Mouse (Mus musculus) gastrocnemius, adult 18-20 months (tissue): ENCODE measurements around the gene Gipc3. TPM values are rescaled to one million over a fixed set of nuclear protein-coding genes. Genes with fewer than 3 reads are reported as not detected.

ENCODE experiments used
- DNase-seq: peaks from one replicate; pipeline ENCODE4 v3.0.0; 2021; ENCODE audit warnings: low spot score
- total RNA-seq, 2 experiments: library from RNA; stranded (reverse); gene quantifications; 2 replicates each; pipeline ENCODE4 v1.2.3; 2021

Gene Gipc3
- total RNA-seq, 2 experiments from 2014 or later, result 0.39 to 1.4 TPM

DNA sequence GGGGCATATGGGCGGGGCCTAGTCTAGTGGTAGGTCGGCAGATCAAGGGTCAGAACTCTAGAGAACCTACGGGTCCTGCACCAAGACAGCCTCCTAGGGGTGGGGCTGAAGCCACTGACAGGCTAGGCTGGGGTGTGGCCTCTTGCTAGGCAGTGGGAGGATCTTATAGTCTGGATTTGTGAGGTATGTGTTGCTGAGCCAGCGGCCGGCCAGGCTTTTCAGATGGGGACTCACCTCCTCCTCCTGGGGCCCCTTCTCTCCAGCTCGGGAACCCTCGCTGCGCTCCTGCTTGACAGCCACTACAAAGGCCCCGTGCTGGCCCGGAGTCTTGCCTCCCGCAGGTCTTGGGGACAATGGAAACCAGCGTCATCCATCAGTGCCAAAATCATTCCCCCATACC lies 6.1 kb upstream of the Gipc3 start:
- DNase-seq, result no peak

DNA sequence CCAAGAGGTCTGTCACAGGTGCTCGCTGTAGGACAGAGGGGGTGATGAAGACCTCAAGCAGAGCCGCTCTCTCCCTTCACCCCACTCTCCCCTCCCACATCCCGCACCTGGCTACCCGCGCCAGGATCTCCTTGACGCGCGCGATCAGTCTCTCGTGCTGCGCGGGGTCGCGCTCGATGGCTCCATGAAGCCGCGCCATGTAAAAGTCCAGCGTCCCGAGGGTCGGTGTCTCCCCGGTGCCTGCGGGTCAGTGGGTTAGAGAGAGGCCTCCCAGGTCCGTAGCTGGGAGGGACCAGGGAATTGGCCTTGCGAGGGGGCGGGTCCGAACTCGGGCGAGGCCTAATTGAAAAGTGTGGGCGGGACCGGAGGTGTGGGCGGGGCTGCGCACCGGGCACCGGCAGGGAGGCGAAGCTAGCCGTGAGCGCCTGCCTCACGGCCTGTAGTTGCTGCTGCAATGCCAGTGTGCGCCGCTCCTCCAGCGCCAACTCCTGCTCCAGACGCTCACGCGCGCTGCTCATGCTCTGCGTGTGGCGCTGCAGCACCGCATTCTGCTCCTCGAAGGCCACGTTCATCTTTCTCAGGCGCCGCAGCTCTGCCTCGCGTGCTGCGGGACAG lies 3.5 kb upstream of the Gipc3 start:
- no peak for DNase-seq

- no peak for DNase-seq
Measured at GRCm38 (mm10) chr10:81345162-81345534, 2.1 kb upstream of the Gipc3 start.

DNA sequence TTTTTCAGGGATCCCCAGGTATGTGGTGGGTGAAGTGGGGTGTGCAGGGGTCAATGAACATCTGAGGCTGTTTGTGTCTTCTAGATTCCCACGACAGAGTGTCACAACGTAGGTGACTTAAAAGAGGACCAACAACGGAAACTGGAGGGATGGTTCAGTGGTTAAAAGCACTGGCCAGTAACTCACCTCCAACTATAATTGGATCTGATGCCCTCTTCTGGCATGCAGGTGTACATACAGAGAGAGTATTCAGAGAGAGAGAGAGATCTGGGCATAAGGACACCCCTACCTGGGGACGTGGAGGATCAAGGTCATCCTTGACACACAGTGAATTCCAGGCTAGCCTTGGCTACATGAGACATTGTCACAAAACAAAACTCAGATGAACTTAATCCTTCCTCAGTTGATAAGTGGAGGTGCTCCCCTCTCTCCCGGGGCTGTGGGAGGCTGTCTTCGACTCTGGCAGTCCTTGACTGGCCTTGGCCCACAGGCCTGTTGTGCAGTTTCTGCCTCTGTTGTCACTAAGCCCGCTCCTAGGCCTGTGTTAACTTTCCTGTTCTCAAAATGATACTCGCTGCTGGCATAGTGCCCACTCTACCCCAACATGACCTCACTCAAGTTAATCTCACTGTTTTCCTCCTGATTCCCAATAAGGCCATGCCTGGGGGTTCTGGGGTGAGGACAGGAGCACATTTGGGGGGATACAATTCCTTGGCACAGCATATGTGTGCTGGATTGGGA lies 1.5 kb upstream of the Gipc3 start:
- DNase-seq, result no peak

DNA sequence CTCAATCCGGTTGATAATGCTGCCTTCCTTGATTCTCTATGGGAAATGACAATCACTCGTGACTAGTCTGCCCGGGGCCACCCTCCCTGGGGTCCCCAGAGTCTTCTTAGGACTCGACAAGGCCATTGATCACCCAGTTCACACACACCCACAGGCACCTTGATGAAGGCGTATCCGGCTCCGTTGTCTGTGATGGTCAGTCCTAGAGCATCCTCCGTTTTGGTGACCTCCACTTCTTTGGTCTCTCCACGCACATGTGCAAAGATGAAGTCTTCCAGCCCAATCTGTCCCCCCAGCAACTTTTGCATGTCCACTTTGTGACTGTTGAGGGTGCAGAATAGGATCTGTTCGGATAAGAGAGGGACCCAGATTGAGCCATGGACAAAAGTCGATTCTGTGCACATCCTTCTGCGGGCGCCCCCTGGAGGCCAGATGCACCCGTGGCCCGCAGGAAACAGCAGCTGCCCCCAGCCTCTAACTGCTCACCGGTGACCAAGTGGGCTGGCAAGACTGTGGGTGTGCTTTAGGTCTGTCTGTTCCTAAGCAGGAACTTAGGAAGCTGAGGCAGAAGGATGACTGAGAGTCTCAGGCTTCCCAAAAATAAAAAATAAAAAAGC lies 1.6 kb downstream of the Gipc3 start:
- DNase-seq, result peak; percentile 62

- DNase-seq, result no peak
Measured at GRCm38 (mm10) chr10:81340551-81341332, 2.3 kb downstream of the Gipc3 start.

- no peak for DNase-seq
Measured at GRCm38 (mm10) chr10:81336558-81336957, 6.5 kb downstream of the Gipc3 start.

DNA sequence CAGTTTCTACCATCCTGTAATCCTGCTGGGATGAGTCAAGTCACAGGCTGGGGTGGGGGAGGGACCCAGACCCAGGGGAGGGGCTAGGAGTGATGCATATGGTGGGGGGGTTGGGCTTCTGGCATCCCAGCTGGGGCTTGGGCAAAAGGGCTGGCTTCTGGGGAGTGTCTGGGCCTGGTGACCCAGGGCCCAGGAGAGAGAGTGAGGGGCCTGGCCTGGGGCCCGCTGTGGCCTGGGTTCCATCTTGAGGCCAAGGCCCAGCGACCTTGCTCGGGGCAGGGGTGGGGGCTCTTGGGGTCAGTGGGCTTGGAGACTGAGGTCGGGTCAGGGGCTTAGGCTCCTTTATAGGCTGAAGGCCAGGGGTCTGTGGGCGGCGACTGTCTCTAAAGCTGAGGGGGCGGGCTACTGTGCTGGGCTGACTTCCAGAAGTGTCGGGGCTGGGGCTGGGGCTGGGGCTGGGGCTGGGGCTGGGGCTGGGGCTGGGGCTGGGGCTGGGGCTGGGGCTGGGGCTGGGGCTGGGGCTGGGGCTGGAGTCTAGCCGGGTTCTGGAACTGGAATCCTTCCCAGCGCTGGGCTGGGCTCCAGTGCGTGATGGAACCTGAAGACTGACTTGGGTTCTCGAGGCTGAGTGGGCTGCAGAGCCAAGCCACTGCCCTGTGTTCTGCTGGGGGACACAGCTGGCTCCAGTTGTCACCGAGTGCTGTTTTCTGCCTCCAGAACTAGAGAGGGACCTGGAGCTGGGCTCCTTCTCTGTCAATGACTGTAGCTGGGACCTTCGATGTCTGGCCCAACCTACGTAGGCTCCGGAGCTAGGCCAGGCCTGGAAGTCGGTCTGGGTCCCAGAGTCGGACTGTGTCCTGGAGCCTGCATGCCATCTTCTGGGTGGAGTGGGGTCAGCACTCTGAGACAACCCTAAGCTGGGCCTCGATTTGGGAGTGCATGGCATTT lies 7.4 kb downstream of the Gipc3 start:
- no peak for DNase-seq

DNA sequence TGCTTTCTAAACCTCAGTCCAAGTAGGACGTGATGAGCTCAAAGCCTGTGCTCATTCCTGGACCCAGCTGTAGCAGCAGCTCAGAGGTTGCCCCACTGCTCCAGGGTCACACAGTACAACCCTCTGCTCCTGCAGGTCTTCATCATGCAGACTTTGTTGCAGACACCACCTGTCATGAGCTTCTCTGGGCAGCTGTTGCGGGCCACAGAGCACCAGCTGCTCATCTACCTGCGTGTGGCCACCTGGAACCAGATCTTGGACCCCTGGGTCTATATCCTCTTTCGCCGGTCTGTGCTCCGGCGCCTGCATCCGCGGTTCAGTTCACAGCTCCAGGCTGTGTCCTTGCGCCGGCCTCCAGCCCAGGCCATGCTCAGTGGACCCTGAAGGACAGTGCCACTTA lies 8.7 kb downstream of the Gipc3 start:
- DNase-seq, result no peak

DNA sequence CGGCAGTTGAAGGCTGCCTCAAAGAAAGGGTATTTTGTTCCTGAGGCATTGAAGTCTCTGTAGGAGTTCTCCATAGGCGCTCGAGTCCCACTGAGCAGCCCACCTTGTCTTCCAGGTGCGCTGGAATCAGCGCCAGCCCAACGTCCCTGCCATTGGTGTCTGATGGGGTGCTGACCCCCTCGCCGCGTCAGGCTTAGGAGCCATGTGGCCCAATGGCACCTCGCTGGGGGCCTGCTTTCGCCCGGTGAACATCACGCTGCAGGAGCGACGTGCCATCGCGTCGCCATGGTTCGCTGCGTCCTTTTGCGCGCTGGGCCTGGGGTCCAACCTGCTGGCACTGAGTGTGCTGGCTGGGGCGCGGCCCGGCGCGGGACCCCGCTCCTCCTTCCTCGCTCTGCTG lies 10.8 kb downstream of the Gipc3 start:
- DNase-seq, result no peak

DNA sequence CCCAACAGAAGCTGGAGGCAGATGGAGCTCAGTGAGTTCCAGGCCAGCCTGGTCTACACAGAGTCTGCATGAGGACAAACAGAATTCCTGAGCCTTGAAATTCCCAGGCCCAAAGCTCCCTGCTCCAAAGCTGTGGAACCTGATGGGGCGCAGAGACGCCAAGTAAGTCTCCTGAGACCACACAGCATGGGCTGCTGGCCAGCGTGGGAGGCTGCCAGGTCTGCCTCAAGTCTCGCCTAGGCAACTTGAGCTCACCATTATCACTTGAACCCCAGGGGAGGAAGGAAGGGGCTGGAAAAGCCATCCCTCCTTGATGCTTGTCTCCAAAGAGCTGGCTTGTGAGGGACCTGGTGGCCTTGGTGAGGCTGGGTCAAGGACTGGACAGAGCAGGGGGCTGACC lies 13.1 kb downstream of the Gipc3 start:
- peak; percentile 54 for DNase-seq

DNA sequence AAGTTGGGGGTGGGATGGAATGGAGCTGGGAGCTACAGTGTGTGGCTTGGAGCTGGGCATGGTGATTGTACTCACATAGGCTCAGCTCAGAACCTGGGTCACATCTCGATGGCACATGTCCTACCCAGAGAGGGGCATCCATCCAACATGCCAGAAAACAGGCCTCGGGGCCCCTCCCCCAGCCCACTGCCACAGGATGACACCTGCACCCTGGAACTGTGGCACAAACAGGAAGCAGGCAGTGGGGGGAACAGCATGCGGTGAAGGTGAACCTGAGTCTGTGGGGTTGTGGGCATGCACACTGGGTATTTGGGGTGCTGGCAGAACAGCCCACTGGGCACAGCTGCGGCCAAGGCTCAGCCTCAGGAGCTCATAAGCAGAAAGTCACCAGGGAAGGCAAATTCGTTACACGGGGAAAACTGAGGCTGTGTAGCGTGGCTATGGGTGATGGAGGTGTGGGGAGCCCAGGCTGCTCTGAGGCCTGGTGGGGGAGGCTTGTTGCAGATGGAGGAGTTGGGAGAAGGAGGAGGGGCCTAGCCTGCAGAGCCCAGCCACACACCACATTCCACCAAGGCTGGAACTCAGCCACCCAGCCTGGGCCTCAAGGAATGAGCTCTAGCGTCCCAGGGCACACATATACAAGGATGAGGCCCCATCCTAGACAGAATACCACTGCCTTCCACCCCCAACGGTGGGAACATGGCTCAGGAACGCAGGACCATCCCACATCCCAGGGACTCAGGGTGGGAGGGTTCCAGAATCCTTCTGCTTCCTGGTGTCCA lies 13.7 kb downstream of the Gipc3 start:
- DNase-seq, result no peak

- DNase-seq, result peak; percentile 48
Measured at GRCm38 (mm10) chr10:81328386-81328785, 14.7 kb downstream of the Gipc3 start, which contains the start of gene Tbxa2r. TSS of gene Tbxa2r (plus strand) at chr10:81328731.

DNA sequence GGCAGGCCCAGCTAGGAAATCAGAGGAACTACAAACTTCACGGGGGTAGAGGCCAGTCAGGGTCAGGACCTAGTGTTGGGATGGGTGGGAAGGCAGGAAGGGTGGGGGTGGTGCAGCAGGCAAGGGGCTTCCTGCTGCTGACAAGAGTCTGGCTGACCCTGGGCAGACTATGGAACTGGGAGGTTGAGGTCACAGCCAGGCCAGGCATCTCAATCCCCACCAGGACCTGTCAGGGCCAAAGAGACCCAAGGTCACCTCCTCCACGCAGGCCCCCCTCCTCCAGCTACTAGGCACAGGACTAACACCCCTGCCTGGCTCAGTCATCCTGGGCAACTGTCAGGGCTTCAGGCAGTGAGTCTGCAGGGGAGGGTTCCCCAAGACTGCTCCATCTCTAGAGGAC lies 15.1 kb downstream of the Gipc3 start:
- no peak for DNase-seq

DNA sequence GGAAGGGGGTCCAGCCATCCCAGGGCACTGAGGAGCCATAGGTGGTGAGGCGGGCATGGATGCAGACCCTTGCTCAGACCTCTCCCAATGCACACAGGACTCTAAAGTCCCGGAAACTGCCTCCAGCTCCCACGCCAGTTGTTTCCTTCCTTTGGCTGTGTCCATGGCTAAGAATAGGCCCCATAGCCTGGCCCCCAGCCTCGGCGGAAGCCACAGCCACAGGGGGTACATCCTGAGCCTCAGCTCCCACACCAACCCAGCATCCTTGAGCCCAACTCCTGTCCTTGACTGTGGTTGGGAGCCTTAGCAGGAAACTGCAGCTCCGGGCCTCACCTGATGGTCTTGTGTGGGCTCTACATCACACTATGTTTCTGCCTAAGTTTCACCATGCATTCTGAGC lies 16.2 kb downstream of the Gipc3 start:
- no peak for DNase-seq

DNA sequence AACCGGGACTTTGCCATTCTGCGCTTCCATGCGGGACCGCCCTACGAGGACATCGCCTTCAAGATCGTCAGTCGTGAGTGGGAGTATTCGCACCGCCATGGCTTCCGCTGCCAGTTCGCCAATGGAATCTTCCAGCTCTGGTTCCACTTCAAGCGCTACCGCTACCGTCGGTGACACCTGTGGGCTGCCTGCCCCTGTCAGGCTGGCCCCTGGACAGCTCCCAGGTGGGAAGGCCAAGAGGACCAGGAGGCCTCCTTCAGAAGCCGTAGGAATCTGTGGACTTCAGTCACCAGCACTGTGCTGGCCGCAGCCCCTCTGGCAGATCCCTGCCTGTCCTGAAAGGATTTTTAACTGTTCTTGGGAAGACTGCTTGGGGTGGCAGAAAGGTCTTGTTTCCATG lies 17.3 kb downstream of the Gipc3 start:
- DNase-seq, result no peak

- no peak for DNase-seq
Measured at GRCm38 (mm10) chr10:81325176-81325575, 17.9 kb downstream of the Gipc3 start.

GRCm38 (mm10) chr10:81323791-81324530 lies 19.1 kb downstream of the Gipc3 start:
- no peak for DNase-seq

DNA sequence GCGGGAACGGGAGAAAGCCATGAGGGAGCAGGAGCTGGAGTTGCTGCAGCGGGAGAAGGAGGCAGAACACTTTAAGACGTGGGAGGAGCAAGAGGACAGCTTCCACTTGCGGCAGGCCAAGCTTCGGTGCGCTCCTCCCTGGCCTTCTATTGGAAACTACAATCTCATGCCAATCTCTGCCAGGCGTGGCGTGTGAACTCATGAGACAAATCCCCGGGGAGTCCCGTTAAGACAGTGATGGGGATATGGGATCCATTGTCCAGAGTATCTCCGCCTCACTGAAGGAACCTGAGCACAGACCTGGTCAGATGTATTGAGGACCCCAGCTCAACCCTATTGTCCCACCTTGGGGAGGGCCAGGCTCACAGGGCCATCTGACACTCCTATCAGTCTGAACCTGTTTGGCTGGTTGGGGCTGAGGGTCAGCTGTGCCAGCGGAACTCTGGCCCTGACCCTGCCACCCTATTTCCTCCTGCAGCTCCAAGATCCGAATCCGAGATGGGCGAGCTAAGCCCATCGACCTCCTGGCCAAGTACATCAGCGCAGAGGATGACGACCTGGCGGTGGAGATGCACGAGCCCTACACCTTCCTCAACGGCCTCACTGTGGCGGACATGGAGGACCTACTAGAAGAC lies 19.8 kb downstream of the Gipc3 start:
- no peak for DNase-seq
